Mouse (Mus musculus) ovary, postnatal 36 days (tissue): Measurements from ENCODE around the gene Ccdc42.

Experiments
- DNase-seq: peaks from one replicate; pipeline ENCODE4 v3.0.0; 2022; ENCODE audit warnings: low spot score, mixed read lengths

The Ccdc42 gene

DNA sequence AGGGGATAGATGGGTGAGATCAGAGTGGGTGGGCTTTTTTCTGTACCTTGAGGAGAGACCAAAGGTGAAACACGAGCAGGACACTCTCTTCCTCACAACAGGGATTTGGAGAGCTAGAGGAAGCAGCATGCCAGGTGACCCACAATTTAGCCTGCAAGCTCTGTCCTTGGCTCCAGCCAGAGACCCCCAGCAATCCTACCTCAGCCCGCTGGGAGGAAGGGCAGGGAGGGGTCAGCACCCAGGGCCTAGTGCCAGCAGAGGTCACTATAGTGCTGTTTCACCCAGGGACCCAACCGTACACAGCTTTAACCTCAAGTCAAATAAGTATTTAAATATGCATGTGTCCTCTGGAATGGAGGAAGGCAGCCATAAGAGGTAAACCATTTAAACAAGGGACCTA, 931 bp upstream of the Ccdc42 start:
- DNase-seq = no peak

DNA sequence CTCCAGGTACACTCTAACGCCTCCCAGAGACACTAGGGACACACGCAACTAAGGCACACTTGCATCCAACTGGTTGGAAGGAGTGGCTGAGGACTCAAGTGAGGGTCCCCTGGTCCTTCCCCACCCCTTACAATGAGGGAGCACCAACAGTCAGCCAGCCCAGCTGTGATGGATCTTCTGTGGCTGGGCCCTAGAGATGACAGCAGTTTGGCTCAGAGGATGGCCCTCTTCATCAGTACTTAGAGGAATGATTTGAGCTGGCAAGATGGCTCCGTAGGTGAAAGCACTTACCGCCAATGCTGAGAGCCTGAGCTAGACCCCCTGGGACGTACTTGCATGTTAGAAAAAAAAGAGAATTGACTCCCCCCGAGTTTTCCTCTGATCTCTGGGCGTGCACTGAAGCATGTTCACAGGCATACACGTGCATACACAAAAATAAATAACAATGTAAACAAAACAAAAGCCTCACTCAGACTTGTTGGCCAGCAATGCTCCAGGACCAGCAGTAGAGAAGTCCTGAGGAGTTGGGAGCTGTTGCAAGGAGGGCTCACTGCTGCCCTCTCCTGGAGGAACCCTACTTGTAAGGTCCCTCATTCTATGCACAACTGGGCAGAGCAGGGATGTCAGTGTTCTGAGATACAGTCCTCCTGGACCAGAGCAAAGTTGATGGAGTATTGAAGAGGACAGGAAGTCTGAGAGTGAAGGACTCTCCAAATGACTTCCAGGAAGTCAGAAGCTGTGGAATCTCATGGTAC, 2.4 kb downstream of the Ccdc42 start:
- peak; percentile 66 for DNase-seq

GRCm38 (mm10) chr11:68591708-68592107, 4.9 kb downstream of the Ccdc42 start:
- DNase-seq = no peak

GRCm38 (mm10) chr11:68593247-68593646, 6.4 kb downstream of the Ccdc42 start:
- DNase-seq = peak; percentile 33

DNA sequence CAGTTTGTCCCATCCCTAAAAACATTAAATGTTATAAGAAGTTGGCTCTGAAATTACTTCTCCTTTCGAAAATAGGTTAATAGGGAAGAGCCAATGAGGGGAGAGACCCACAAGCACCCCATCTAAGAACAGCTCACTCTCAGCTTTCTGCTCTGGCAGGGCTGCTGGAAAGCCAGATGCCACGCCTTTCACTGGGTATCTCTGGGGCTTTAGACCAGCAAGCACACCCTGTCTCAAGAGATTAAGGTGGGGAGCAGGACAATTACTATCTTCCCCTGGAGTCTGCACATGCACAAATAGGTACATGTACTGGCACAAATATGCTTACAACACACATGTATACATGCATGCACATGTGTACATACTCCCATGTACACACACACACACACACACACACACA, 11.1 kb downstream of the Ccdc42 start:
- no peak for DNase-seq

GRCm38 (mm10) chr11:68600551-68601021, 13.8 kb downstream of the Ccdc42 start:
- DNase-seq = no peak

- DNase-seq = no peak
These were observed 14.7 kb downstream of the Ccdc42 start for GRCm38 (mm10) chr11:68601486-68601991.

DNA sequence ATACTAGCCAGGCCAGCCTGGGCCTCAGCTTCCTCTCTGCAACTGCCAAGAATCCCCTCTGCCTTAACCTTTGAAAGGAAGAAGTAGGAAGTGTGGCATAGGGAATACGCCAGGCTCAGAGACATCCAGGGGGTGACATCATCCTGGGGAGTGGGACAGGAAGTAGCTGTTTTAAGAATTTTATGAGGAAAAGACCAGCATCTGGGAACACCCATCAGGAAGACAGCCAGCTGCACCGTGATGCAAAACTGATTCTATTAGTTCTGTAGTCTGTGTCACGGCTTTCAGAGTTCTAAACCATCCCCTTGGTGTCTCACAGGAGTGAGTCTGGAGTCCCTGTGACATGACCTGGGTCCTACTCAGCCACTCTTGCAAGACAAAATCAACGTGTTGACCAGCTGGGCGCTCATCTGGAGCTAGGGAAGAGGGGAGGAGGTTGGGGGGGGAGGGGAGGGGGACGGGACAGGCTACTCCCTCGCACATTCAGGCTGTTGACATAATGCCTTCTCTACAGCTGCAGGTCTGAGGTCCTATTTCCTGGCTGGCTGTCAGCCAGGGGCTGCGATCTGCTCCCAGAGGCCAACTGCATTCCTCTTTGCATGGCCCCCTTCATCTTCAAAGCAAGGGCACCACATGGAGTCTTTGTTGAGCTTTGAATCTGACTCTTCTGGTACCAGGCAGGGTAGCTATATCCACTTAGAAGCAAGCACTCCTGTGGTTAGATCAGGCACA, 15.5 kb downstream of the Ccdc42 start:
- no peak for DNase-seq

- no peak for DNase-seq
These were observed 20.2 kb downstream of the Ccdc42 start for GRCm38 (mm10) chr11:68607046-68607445.

DNA sequence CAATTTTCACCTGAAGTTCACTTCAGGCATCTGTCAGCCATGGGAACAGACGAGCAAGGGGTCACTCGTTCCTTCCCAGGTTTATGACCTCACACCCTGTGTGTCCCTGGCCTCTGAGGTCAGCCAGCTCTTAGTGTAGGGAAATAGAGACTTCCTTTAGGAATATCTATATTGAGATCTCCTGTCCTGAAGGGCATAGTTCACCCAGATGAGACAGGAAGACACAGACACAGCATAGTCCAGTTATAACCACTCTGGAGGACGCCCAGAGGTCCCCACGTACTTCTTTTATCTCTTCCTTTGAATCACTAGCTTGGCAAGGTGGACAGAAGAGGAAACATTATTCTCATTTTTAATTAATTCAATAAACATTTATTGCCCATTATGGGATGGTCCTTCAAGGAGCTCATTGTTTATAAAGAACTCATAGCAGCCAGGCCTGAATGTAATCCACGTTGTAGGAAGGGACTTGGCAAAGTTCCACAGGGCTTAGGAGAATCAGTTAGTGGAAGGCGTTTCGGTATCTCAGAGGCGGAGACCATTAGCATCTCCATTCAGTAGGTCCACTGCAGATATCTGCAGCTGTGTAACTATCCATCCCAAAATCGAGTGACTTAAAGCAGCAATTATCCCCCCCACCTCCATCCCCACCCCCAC, 23.2 kb downstream of the Ccdc42 start:
- no peak for DNase-seq

DNA sequence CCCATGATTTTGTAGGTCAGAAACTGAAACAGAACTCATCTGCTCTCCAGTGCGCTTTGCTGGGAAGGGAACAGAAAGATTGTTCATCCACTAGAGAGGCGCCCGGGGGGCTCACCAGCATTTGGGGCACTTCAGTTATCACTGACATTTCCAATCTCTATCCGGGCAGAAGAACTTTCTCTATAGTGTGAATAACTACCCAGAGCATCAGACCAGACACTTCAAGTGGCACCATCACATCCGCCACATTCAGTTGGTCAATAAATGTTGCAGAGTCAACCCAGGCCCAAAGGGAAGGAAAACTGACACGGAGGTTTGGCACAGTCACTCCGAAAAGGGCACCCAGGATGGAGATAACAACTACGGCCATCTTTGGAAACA, 23.7 kb downstream of the Ccdc42 start:
- no peak for DNase-seq

DNA sequence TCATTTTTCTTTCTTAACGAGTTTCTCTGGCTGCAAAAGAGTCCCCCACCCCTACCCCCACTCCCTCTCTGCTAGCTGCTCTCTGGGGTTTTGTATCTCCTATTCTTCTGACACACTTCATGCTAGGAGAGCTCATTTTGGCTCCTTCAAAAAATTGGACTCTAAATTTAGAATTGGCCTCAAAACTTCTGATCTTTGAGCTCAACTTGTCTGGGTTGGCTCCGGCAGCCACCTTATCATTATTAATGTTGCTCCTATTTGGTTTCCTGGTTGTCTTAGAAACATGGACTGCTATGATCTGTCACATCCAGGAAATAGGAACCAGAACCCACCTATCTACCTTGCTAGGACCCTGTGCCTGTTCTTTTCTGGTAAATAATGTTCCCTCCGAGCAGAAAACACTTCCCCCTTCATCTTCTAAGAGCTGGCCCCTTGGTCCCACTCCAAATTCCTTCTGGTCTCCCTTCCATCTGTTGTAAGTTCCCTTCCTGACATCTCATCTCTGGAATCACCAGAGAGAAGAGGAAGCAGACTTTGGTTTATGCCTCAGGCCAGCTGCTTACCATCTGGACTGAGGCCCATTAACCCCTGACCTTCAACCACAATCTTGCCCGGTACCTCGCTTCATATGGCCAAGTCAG, 26.4 kb downstream of the Ccdc42 start:
- DNase-seq = no peak

- DNase-seq = no peak
These were observed 35.9 kb downstream of the Ccdc42 start for GRCm38 (mm10) chr11:68622751-68623150.

GRCm38 (mm10) chr11:68623225-68623870, 36.5 kb downstream of the Ccdc42 start:
- DNase-seq = peak; percentile 52

DNA sequence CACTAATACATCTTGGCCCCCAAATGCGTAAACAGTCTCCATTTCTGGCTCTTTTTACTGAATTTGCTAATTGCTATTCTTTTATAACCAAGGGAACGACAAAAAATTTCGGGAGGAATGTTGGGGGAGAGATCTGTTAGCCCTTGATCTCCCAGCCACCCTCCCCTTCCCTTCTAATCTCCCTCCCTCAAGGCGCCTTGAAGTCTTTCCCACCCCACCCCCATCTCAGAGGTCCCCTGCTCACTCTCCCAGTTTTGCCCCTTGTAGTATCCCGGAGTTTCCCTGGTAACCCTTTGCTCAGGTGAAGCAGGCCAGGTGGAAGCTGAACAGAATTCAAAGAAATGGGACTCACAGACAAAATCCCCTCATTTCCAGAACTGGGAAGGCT, 37.0 kb downstream of the Ccdc42 start:
- no peak for DNase-seq

DNA sequence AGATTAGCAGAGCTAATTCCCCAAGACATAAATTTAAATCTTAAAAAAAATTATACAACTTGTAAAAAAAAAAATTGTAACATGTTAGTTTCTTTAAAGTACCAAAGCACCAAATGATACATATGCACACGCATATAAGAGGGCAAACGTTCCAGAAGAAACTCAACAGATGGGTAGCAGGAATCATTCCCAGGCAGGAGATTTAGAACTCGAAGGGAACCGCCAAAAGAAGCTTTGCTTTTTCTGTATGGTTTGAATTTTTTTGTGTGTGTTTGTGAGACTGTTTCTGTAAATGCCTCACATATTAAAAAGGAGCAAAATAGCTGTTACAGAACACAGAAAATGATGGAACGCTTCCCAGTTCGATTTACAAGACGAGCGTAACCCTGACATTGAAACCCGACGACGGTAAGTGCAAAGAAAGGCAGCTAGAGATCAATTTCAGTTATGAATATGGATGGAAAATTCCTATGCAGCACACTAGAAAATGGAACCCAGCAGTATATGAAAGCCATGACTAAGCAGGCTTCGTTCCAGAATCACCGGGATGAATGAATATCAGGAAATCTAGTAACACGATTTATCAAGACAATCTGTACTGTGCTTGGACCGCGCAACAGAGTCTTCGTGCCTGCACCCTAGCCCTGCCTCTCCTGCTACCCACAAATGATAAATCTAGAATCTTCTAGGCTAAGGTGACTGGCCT, 44.9 kb downstream of the Ccdc42 start:
- DNase-seq = no peak

DNA sequence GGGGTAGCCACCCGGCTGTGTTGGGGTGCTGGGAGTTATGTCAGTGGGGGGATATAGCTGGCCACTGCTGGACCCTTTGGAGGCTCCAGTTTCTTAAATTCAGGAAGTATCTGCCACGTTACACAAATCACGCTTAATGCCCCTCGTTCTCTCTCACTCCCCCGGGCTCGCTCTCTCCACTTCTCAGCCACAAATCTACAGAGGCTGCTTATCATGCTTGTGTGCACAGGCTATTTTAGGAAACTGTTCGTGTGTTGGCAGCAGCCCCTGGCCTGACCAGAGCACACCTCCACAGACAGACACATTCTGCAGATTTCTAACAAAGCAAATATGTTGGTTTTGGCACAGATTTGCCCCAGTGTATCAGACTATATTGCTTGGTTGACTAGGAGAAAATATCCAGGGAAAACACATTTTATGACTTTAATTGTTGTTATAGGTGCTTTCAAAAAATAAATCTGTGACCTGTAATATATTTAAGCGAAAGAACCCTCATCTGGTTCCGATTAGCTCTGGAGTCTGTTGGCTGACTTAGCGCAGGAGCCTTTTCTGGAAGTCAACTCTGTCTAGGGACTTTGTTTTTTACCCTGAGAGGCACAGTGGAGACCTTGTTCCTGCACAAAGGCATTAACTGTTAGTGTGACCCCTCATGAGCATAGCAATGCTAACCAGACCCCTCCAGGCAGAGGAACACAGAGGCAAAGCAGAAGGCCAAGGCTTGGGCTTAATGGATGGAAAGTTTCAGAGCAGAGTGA, 51.2 kb downstream of the Ccdc42 start:
- no peak for DNase-seq

DNA sequence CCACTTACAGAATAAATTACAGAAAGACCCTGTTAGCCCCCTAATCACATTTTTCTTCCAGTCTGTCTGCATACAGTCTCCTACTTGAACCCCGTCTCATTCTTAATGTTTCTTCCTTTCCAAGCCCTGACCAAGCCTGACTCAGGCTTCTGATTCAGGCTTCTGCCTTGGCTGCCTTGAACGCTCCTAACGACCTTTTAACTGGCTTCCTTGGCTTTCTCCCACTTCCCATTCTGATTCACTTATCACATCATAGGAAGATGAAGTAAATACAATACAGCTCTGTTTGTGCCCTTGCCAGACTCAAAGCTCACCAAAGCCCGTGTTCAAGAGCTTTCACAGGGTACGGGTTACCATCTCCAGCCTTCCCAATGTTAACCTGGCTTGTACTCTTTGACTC, 54.5 kb downstream of the Ccdc42 start:
- DNase-seq = no peak

- DNase-seq = no peak
These were observed 58.0 kb downstream of the Ccdc42 start for GRCm38 (mm10) chr11:68644781-68645180.
